Mouse (Mus musculus): ENCODE measurements around the gene Smox.

DNA sequence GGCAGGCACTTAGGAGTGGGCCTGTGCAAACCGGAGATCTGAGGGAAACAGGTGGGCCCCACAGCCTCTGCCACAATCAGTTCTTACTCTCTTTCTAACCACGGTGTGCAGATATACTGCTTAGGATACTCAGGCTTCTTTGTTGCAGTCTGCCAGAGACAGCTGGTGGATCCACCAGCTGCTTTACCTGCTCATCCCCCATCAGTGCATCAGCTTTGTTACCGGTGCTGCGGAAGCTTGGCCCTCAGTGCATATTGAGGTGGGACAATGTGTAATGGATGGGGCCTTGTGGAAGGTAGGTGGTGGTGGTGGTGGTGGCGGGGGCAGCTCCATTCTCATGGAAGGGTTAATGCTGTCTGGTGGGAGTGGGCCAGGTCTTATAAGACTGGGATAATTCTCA lies 57.8 kb downstream of the Smox start:
- TF ChIP-seq CTCF (IDR thresholded peaks at IDR 0.05; ENCODE audit: borderline replicate concordance, extremely low read depth, insufficient read depth, insufficient read length) (no peak), POLR2A (IDR thresholded peaks at IDR 0.05; ENCODE audit: borderline replicate concordance, extremely low read depth, insufficient read depth, insufficient read length, poor library complexity, severe bottlenecking) (no peak)

All from brain, embryonic 14.5 days (tissue).